Mouse (Mus musculus) forebrain, embryonic 10.5 days (tissue): ENCODE results near the gene St8sia6. TPM values are rescaled to one million over a fixed set of nuclear protein-coding genes. Genes with fewer than 3 reads are reported as not detected.
"Not testable (repeated sequence)": the region's sequence is repeated elsewhere in the genome, so short reads cannot be mapped to it uniquely, and the experiment has no call there.

Experiments used
- DNase-seq: peaks from one replicate; pipeline ENCODE4 v3.0.0-alpha.2; 2017; ENCODE audit warnings: low spot score; ENCODE audit errors: extremely low spot score
- H3K27ac ChIP-seq: fragments of 300-500 bp; sonication (generic); 2 replicates; pipeline ENCODE4 v1.5.1; 2016; ENCODE audit warnings: mild to moderate bottlenecking
- H3K27me3 ChIP-seq: fragments of 300-500 bp; sonication (generic); 2 replicates; pipeline ENCODE4 v1.6.1; 2016; ENCODE audit warnings: mild to moderate bottlenecking; ENCODE audit not compliant: poor library complexity, severe bottlenecking
- H3K36me3 ChIP-seq: fragments of 300-500 bp; sonication (generic); replicated peaks from 2 replicates; pipeline ENCODE4 v1.6.1; 2016; ENCODE audit warnings: mild to moderate bottlenecking, moderate library complexity
- H3K4me1 ChIP-seq: fragments of 300-500 bp; sonication (generic); 2 replicates; pipeline ENCODE4 v1.6.1; 2016
- H3K4me3 ChIP-seq: fragments of 300-500 bp; sonication (generic); 2 replicates; pipeline ENCODE4 v1.5.1; 2016; ENCODE audit warnings: mild to moderate bottlenecking, moderate library complexity
- H3K9me3 ChIP-seq: fragments of 300-500 bp; sonication (generic); 2 replicates; pipeline ENCODE4 v1.6.1; 2016; ENCODE audit warnings: mild to moderate bottlenecking, moderate library complexity
- WGBS: fragments of 180-500 bp; shearing (Covaris S2); methylation state at CpG from one replicate; pipeline ENCODE4 v1.1.7; 2016; 5-methylcytosine and 5-hydroxymethylcytosine counted together
- polyA plus RNA-seq: library from polyadenylated mRNA; unstranded; fragments of >200 nt; fragmentation: Nextera tagmentation; extraction: Ambion mirVana; gene quantifications from 2 replicates; pipeline ENCODE4 v1.2.1, GENCODE M21; 2016

St8sia6 gene
- polyA plus RNA-seq, 1 experiment from 2014 or later = 0.37 TPM

DNA sequence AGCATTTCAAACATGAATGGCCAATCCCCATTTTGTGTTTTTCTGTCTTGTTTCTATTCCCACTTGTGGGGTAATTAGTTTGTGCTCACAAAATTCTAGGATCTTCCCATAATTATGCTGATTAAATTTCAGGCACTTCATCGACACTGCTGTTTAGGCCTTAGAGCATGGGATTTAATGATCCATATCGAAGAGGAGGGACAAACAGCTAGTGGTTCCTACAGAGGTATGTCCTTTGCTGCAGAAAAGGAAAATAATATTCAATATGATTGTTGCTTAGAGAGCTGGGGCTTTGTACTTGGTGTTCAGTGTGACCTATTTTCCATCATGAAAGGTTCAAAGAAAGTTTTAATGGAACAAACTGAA lies 110.7 kb downstream of the St8sia6 start:
- Histone ChIP-seq H3K4me3 (no peak overlapping the region), H3K4me1 (no peaks in the 10 kb centered on the region), H3K27me3 (no peaks in the 10 kb centered on the region), H3K36me3 (no peaks in the 10 kb centered on the region), H3K9me3 (no peaks in the 10 kb centered on the region), H3K27ac (no peak overlapping the region)
- no peak for DNase-seq
- WGBS = 89% methylated on average over 2 of the region's 2 CpGs

GRCm38 (mm10) chr2:13682488-13683204 lies 111.2 kb downstream of the St8sia6 start:
- H3K27me3 ChIP-seq = no peaks in the 10 kb centered on the region
- DNase-seq = no peak
- no peak overlapping the region for H3K27ac ChIP-seq
- 89% methylated on average over 4 of the region's 4 CpGs for WGBS
- H3K9me3 ChIP-seq = no peaks in the 10 kb centered on the region
- no peaks in the 10 kb centered on the region for H3K36me3 ChIP-seq
- H3K4me1 ChIP-seq = no peaks in the 10 kb centered on the region
- no peak overlapping the region for H3K4me3 ChIP-seq

DNA sequence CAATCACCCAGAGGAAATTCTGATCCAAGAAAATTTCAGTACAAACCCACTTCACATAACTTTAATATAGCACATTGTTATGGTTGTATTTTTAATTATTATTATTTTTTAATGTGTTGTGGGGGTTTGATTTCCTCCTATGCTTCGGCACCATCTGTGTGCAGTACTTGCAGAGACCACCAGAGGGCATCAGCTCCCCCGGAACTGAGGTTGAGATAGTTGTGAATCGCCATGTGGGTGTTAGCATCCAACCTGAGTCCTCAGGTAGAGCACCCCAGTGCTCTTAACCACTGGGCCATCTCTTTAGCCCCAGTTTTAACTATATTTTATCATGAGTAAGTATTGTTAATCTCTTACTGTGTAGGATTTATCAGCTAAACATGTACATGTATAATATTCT lies 120.9 kb downstream of the St8sia6 start:
- H3K4me3 ChIP-seq = no peak overlapping the region
- DNase-seq = no peak
- no peak overlapping the region for H3K27ac ChIP-seq
- no peaks in the 10 kb centered on the region for H3K27me3 ChIP-seq
- H3K36me3 ChIP-seq = no peaks in the 10 kb centered on the region
- no peaks in the 10 kb centered on the region for H3K4me1 ChIP-seq
- 67% methylated on average over 3 of the region's 3 CpGs for WGBS
- H3K9me3 ChIP-seq = no peaks in the 10 kb centered on the region

DNA sequence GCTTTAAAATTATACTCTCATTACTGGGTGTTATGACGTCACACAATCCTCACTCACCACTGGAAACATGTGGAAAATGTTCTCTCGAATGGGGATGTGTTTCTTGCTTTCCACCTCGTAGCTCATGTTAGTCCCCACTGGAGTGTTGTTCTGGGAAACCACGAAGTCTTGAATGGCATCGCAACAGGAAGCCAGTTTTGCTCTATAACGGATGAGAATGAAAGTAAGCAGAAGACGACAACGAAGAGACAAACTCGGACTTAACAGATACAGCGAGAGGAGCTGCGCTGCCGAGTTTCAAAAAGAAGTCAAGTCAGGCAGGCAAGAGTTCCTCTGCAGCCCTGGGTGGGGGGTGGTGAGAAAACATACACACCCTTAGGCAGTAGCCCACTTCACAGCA lies 121.4 kb downstream of the St8sia6 start:
- Histone ChIP-seq H3K9me3 (no peaks in the 10 kb centered on the region), H3K27me3 (no peaks in the 10 kb centered on the region), H3K4me1 (no peaks in the 10 kb centered on the region), H3K27ac (no peak overlapping the region), H3K36me3 (no peaks in the 10 kb centered on the region), H3K4me3 (no peak overlapping the region)
- 84% methylated on average over 12 of the region's 12 CpGs for WGBS
- no peak for DNase-seq

- H3K27me3 ChIP-seq = no peaks in the 10 kb centered on the region
- WGBS = 73% methylated on average over 1 of the region's 1 CpGs
- H3K36me3 ChIP-seq = no peaks in the 10 kb centered on the region
- DNase-seq = no peak
- no peaks in the 10 kb centered on the region for H3K9me3 ChIP-seq
- no peak overlapping the region for H3K4me3 ChIP-seq
- H3K4me1 ChIP-seq = no peaks in the 10 kb centered on the region
- H3K27ac ChIP-seq = no peak overlapping the region
Observed at GRCm38 (mm10) chr2:13634866-13635265, 159.0 kb downstream of the St8sia6 start.

GRCm38 (mm10) chr2:13630136-13630832 lies 163.6 kb downstream of the St8sia6 start:
- H3K27ac ChIP-seq = no peak overlapping the region
- WGBS = 85% methylated on average over 7 of the region's 7 CpGs
- H3K4me3 ChIP-seq = no peak overlapping the region
- no peak for DNase-seq
- no peaks in the 10 kb centered on the region for H3K36me3 ChIP-seq
- H3K4me1 ChIP-seq = no peaks in the 10 kb centered on the region
- H3K9me3 ChIP-seq = no peaks in the 10 kb centered on the region
- no peaks in the 10 kb centered on the region for H3K27me3 ChIP-seq

DNA sequence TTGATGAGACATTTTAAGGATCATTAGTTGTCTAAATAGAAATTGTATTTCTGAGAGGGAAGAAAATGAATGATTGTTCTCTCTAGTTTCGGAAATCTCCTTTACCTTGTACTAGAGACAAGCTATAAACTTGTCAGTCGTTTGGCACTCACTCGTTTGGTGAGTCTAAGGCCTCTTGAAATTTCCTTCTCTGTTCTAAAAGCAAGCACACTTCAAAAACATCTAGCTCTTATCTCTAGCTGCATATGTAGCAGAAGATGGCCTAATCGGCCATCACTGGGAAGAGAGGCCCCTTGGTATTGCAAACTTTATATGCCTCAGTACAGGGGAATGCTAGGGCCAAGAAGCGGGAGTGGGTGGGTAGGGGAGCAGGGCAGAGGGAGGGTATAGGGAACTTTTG lies 190.2 kb downstream of the St8sia6 start:
- H3K4me1 ChIP-seq, H3K27ac ChIP-seq, DNase-seq, H3K9me3 ChIP-seq, H3K27me3 ChIP-seq, H3K36me3 ChIP-seq, H3K4me3 ChIP-seq: not testable (repeated sequence)
- 89% methylated on average over 5 of the region's 5 CpGs for WGBS

DNA sequence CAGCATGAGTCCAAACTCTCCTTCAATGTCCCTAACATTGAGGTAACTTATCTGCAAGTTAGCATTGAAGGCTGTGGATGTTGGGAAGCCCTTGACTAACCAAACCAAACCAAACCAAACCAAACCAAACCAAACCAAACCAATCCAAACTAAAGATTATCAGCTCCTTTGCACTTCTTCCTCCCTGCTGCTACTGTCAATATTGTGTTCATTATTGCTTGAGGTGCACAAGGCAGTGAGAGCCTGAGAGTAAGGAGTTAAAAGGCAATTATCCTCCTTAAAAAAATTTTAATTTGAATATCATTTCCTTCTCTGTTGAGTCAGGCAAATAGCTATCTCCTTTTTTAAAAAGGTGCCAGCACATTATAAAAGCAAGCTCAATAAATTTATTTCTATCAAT lies 190.8 kb downstream of the St8sia6 start:
- Histone ChIP-seq H3K27me3 (no peaks in the 10 kb centered on the region), H3K4me1 (no peaks in the 10 kb centered on the region), H3K9me3 (no peaks in the 10 kb centered on the region), H3K4me3 (no peak overlapping the region), H3K27ac (no peak overlapping the region), H3K36me3 (no peaks in the 10 kb centered on the region)
- no peak for DNase-seq

Other genes with a start within 250 kb of the St8sia6 start
- 8.4 and 10.1 TPM in 2 replicates for gene Trdmt1, start 249.4 kb downstream of the St8sia6 start, polyA plus RNA-seq
- gene Vim, start 220.1 kb downstream of the St8sia6 start, polyA plus RNA-seq = 885 and 899 TPM in 2 replicates